Mouse (Mus musculus) forebrain, embryonic 12.5 days (tissue): Measurements from ENCODE around the gene Stx18. TPM values are rescaled to one million over a fixed set of nuclear protein-coding genes. Genes with fewer than 3 reads are reported as not detected.

Experiments
- ATAC-seq: fragments of 200-750 bp; cut with Nextera tagmentation; 2 replicates; pipeline ENCODE4 v1.8.0; 2017; ENCODE audit warnings: moderate TSS enrichment; ENCODE audit not compliant: low FRiP score
- H3K27ac ChIP-seq: fragments of 300-500 bp; sonication (generic); 2 replicates; pipeline ENCODE4 v1.5.1; 2016; ENCODE audit warnings: mild to moderate bottlenecking
- H3K27me3 ChIP-seq: fragments of 300-500 bp; sonication (generic); 2 replicates; pipeline ENCODE4 v1.6.1; 2016; ENCODE audit warnings: mild to moderate bottlenecking
- H3K36me3 ChIP-seq: fragments of 300-500 bp; sonication (generic); replicated peaks from 2 replicates; pipeline ENCODE4 v1.6.1; 2016; ENCODE audit warnings: mild to moderate bottlenecking
- H3K4me1 ChIP-seq: fragments of 300-500 bp; sonication (generic); 2 replicates; pipeline ENCODE4 v1.6.1; 2016
- H3K4me2 ChIP-seq: fragments of 300-500 bp; sonication (generic); 2 replicates; pipeline ENCODE4 v1.6.1; 2016; ENCODE audit warnings: mild to moderate bottlenecking, moderate library complexity
- H3K4me3 ChIP-seq: fragments of 300-500 bp; sonication (generic); replicated peaks from 2 replicates; pipeline ENCODE4 v1.5.1; 2016; ENCODE audit warnings: mild to moderate bottlenecking
- H3K9ac ChIP-seq: fragments of 300-500 bp; sonication (generic); 2 replicates; pipeline ENCODE4 v1.6.1; 2016; ENCODE audit warnings: mild to moderate bottlenecking
- H3K9me3 ChIP-seq: fragments of 300-500 bp; sonication (generic); 2 replicates; pipeline ENCODE4 v1.6.1; 2016
- WGBS: fragments of 180-500 bp; shearing (Covaris S2); methylation state at CpG from one replicate; pipeline ENCODE4 v1.1.7; 2016; 5-methylcytosine and 5-hydroxymethylcytosine counted together
- polyA plus RNA-seq: library from polyadenylated mRNA; unstranded; fragments of >200 nt; fragmentation: Nextera tagmentation; extraction: Ambion mirVana; gene quantifications from 2 replicates; pipeline ENCODE4 v1.2.1, GENCODE M21; 2016

Stx18 gene
- 35.6 and 41.6 TPM in 2 replicates for polyA plus RNA-seq

GRCm38 (mm10) chr5:38038710-38039592 lies at the start of gene Stx18:
TSS of gene Stx18 (plus strand) at chr5:38038742.
- Histone ChIP-seq H3K27me3 (peaks cover 8% of the 10 kb centered on the region; the same call in 1 of the 2 replicates), H3K9me3 (no peaks in the 10 kb centered on the region), H3K4me1 (peaks cover 13% of the 10 kb centered on the region), H3K27ac (peak within 1 kb of the TSS; percentile 59; the same call in 1 of the 2 replicates), H3K9ac (peak within 1 kb of the TSS; percentile 85), H3K4me3 (peak within 1 kb of the TSS; percentile 84), H3K4me2 (peak within 1 kb of the TSS; percentile 65), H3K36me3 (no peaks in the 10 kb centered on the region)
- WGBS: under 1% methylated on average over 57 of the region's 57 CpGs
- peak; percentile 96 for ATAC-seq

GRCm38 (mm10) chr5:37992346-37992745 lies 46.2 kb upstream of the Stx18 start:
- Histone ChIP-seq H3K4me3 (no peak overlapping the region), H3K4me2 (no peak overlapping the region), H3K9me3 (no peaks in the 10 kb centered on the region), H3K27ac (no peak overlapping the region), H3K27me3 (no peaks in the 10 kb centered on the region), H3K9ac (no peak overlapping the region), H3K36me3 (no peaks in the 10 kb centered on the region), H3K4me1 (no peaks in the 10 kb centered on the region)
- ATAC-seq: no peak
- WGBS: 89% methylated on average over 5 of the region's 5 CpGs

GRCm38 (mm10) chr5:37998805-37999204 lies 39.7 kb upstream of the Stx18 start:
- no peak for ATAC-seq
- H3K4me3 ChIP-seq: no peak overlapping the region
- no peak overlapping the region for H3K27ac ChIP-seq
- no peaks in the 10 kb centered on the region for H3K9me3 ChIP-seq
- H3K9ac ChIP-seq: no peak overlapping the region
- no peaks in the 10 kb centered on the region for H3K36me3 ChIP-seq
- 62% methylated on average over 2 of the region's 2 CpGs for WGBS
- H3K27me3 ChIP-seq: no peaks in the 10 kb centered on the region; the same call in 1 of the 2 replicates
- no peaks in the 10 kb centered on the region; the same call in 1 of the 2 replicates for H3K4me1 ChIP-seq
- H3K4me2 ChIP-seq: no peak overlapping the region

GRCm38 (mm10) chr5:38002573-38002972 lies 36.0 kb upstream of the Stx18 start:
- peaks cover 6% of the 10 kb centered on the region; the same call in 1 of the 2 replicates for H3K27me3 ChIP-seq
- no peak overlapping the region for H3K4me3 ChIP-seq
- WGBS: 15% methylated on average over 4 of the region's 4 CpGs
- no peak overlapping the region for H3K9ac ChIP-seq
- H3K4me2 ChIP-seq: no peak overlapping the region
- no peak overlapping the region for H3K27ac ChIP-seq
- no peaks in the 10 kb centered on the region for H3K9me3 ChIP-seq
- no peaks in the 10 kb centered on the region for H3K36me3 ChIP-seq
- no peak for ATAC-seq
- H3K4me1 ChIP-seq: peaks cover 9% of the 10 kb centered on the region; the same call in 1 of the 2 replicates

GRCm38 (mm10) chr5:38004746-38005145 lies 33.8 kb upstream of the Stx18 start:
- no peak for ATAC-seq
- no peak overlapping the region for H3K4me3 ChIP-seq
- WGBS: 88% methylated on average over 5 of the region's 5 CpGs
- peaks cover 14% of the 10 kb centered on the region for H3K27me3 ChIP-seq
- no peaks in the 10 kb centered on the region for H3K36me3 ChIP-seq
- 0 out of 2 replicates have a peak, but pooled peaks cover 9% of the 10 kb centered on the region for H3K4me1 ChIP-seq
- no peaks in the 10 kb centered on the region for H3K9me3 ChIP-seq
- H3K9ac ChIP-seq: no peak overlapping the region
- H3K27ac ChIP-seq: no peak overlapping the region
- H3K4me2 ChIP-seq: no peak overlapping the region

- no peaks in the 10 kb centered on the region for H3K9me3 ChIP-seq
- no peak overlapping the region for H3K27ac ChIP-seq
- 52% methylated on average over 17 of the region's 17 CpGs for WGBS
- H3K4me1 ChIP-seq: 0 out of 2 replicates have a peak, but pooled peaks cover 9% of the 10 kb centered on the region
- H3K36me3 ChIP-seq: no peaks in the 10 kb centered on the region
- H3K4me3 ChIP-seq: no peak overlapping the region
- no peak for ATAC-seq
- H3K9ac ChIP-seq: no peak overlapping the region
- no peak overlapping the region for H3K4me2 ChIP-seq
- peaks cover 14% of the 10 kb centered on the region for H3K27me3 ChIP-seq
These were observed 31.9 kb upstream of the Stx18 start for GRCm38 (mm10) chr5:38006415-38007347.

- Histone ChIP-seq H3K4me2 (no peak overlapping the region), H3K9ac (no peak overlapping the region), H3K4me3 (no peak overlapping the region), H3K27me3 (peaks cover 11% of the 10 kb centered on the region), H3K9me3 (no peaks in the 10 kb centered on the region), H3K27ac (no peak overlapping the region), H3K36me3 (no peaks in the 10 kb centered on the region), H3K4me1 (0 out of 2 replicates have a peak, but pooled peaks cover 9% of the 10 kb centered on the region)
- no peak for ATAC-seq
- WGBS: 84% methylated on average over 4 of the region's 4 CpGs
These were observed 29.5 kb upstream of the Stx18 start for GRCm38 (mm10) chr5:38009071-38009470.

- H3K4me1 ChIP-seq: no peaks in the 10 kb centered on the region
- H3K27me3 ChIP-seq: peaks cover 5% of the 10 kb centered on the region; the same call in 1 of the 2 replicates
- WGBS: 33% methylated on average over 3 of the region's 3 CpGs
- H3K27ac ChIP-seq: no peak overlapping the region
- ATAC-seq: no peak
- H3K4me3 ChIP-seq: no peak overlapping the region
- H3K9ac ChIP-seq: no peak overlapping the region
- no peak overlapping the region for H3K4me2 ChIP-seq
- no peaks in the 10 kb centered on the region for H3K36me3 ChIP-seq
- H3K9me3 ChIP-seq: no peaks in the 10 kb centered on the region
These were observed 23.6 kb upstream of the Stx18 start for GRCm38 (mm10) chr5:38014916-38015315.

GRCm38 (mm10) chr5:38016945-38017344 lies 21.6 kb upstream of the Stx18 start:
- Histone ChIP-seq H3K36me3 (no peaks in the 10 kb centered on the region), H3K9ac (no peak overlapping the region), H3K4me2 (no peak overlapping the region), H3K4me3 (no peak overlapping the region), H3K27me3 (peaks cover 12% of the 10 kb centered on the region; the same call in 1 of the 2 replicates), H3K27ac (no peak overlapping the region), H3K4me1 (no peaks in the 10 kb centered on the region), H3K9me3 (no peaks in the 10 kb centered on the region)
- WGBS: 87% methylated on average over 3 of the region's 3 CpGs
- no peak for ATAC-seq

- Histone ChIP-seq H3K4me1 (no peaks in the 10 kb centered on the region), H3K27ac (no peak overlapping the region), H3K4me2 (no peak overlapping the region), H3K9me3 (no peaks in the 10 kb centered on the region), H3K36me3 (no peaks in the 10 kb centered on the region), H3K27me3 (0 out of 2 replicates have a peak, but pooled peaks cover 9% of the 10 kb centered on the region), H3K9ac (no peak overlapping the region), H3K4me3 (no peak overlapping the region)
- ATAC-seq: no peak
- WGBS: 76% methylated on average over 5 of the region's 5 CpGs
These were observed 10.9 kb upstream of the Stx18 start for GRCm38 (mm10) chr5:38027656-38028055.

- Histone ChIP-seq H3K27ac (no peak overlapping the region), H3K9ac (peak overlapping the region; percentile 85), H3K36me3 (no peaks in the 10 kb centered on the region), H3K4me3 (peak overlapping the region; percentile 84), H3K9me3 (no peaks in the 10 kb centered on the region), H3K4me2 (peak overlapping the region; percentile 65), H3K27me3 (peaks cover 11% of the 10 kb centered on the region), H3K4me1 (peaks cover 13% of the 10 kb centered on the region)
- WGBS: 16% methylated on average over 9 of the region's 9 CpGs
- ATAC-seq: no peak
These were observed 268 bp upstream of the Stx18 start for GRCm38 (mm10) chr5:38038274-38038673.

GRCm38 (mm10) chr5:38039796-38040195 lies 1.3 kb downstream of the Stx18 start:
- H3K4me2 ChIP-seq: peak overlapping the region; percentile 65
- peak overlapping the region; percentile 85 for H3K9ac ChIP-seq
- no peak for ATAC-seq
- peaks cover 13% of the 10 kb centered on the region for H3K4me1 ChIP-seq
- H3K4me3 ChIP-seq: peak overlapping the region; percentile 84
- no peaks in the 10 kb centered on the region for H3K9me3 ChIP-seq
- peaks cover 8% of the 10 kb centered on the region; the same call in 1 of the 2 replicates for H3K27me3 ChIP-seq
- no peak overlapping the region for H3K27ac ChIP-seq
- WGBS: 31% methylated on average over 9 of the region's 9 CpGs
- no peaks in the 10 kb centered on the region for H3K36me3 ChIP-seq
